Mouse (Mus musculus) spleen, postnatal 36 days (tissue): Measurements from ENCODE around the gene Gnptg.
A peak's percentile ranks its signal among the peaks of the same experiment; 100 is the strongest.

Experiments
- DNase-seq, 2 experiments: peaks; one replicate each; pipeline ENCODE4 v3.0.0; 2022; ENCODE audit warnings: low spot score in 2 of 2, mixed read lengths in 1 of 2

The Gnptg gene

GRCm38 (mm10) chr17:25188150-25189031 lies 51.5 kb downstream of the Gnptg start, which contains the start of gene Unkl:
Unkl (plus strand) TSS chr17:25188397.
- DNase-seq: peak; percentile 73 to 78

- no peak for DNase-seq
These were observed 52.2 kb downstream of the Gnptg start for GRCm38 (mm10) chr17:25187784-25188149.

- no peak for DNase-seq
These were observed 55.0 kb downstream of the Gnptg start for GRCm38 (mm10) chr17:25184961-25185360.

- DNase-seq: peak; percentile 95 to 97
These were observed 55.7 kb downstream of the Gnptg start, which contains the start of gene BC003965 for GRCm38 (mm10) chr17:25184129-25184691. BC003965 (plus strand) TSS chr17:25184554.
